Mouse (Mus musculus) CH12.LX (cell line): Measurements from ENCODE around the gene Flot1. TPM values are rescaled to one million over a fixed set of nuclear protein-coding genes. Genes with fewer than 3 reads are reported as not detected.

Experiments
- DNase-seq: peaks from one replicate; pipeline ENCODE4 v3.0.0-alpha.2; 2013; ENCODE audit errors: extremely low read depth
- H3K27ac ChIP-seq: 2 replicates; pipeline ENCODE4 v1.5.1; 2012; ENCODE audit warnings: low read depth, mild to moderate bottlenecking, control low read depth, moderate library complexity; ENCODE audit not compliant: insufficient read depth
- H3K27me3 ChIP-seq: replicated peaks from 2 replicates; pipeline ENCODE3; 2012; ENCODE audit warnings: inconsistent platforms
- H3K36me3 ChIP-seq, 2 experiments: replicated peaks in 1 of 2; 2 replicates each; pipeline versions ENCODE3 to v1.6.1; 2012; ENCODE audit warnings: inconsistent platforms in 1 of 2, low read length in 1 of 2, mild to moderate bottlenecking in 1 of 2, mixed read lengths in 1 of 2, moderate library complexity in 1 of 2; ENCODE audit not compliant: control insufficient read depth in 1 of 2, insufficient read depth in 1 of 2
- H3K4me1 ChIP-seq, 2 experiments: 2 replicates each; pipeline ENCODE4 v1.6.1; 2012; ENCODE audit warnings: inconsistent platforms in 1 of 2, moderate library complexity in 1 of 2; ENCODE audit not compliant: insufficient read depth in 2 of 2, control insufficient read depth in 1 of 2
- H3K4me2 ChIP-seq: 2 replicates; pipeline ENCODE4 v1.6.1; 2012; ENCODE audit warnings: low read depth, mild to moderate bottlenecking, control low read depth; ENCODE audit not compliant: poor library complexity, insufficient read depth, severe bottlenecking
- H3K4me3 ChIP-seq, 3 experiments: fragments of 150-350 bp in 1 of 3; sonication (generic) in 1 of 3; replicated peaks in 1 of 3; 2 replicates each; pipeline versions ENCODE3 to v1.5.1; 2011 to 2012; ENCODE audit warnings: low read depth in 2 of 3, low read length in 2 of 3, mild to moderate bottlenecking in 2 of 3, moderate library complexity in 2 of 3, control low read depth in 1 of 3, improper control_type of control experiment in 1 of 3, inconsistent platforms in 1 of 3, mixed read lengths in 1 of 3; ENCODE audit not compliant: poor library complexity in 1 of 3
- H3K79me2 ChIP-seq: replicated peaks from 2 replicates; pipeline ENCODE4 v1.6.1; 2012; ENCODE audit warnings: mild to moderate bottlenecking, moderate library complexity; ENCODE audit not compliant: control insufficient read depth, poor library complexity, insufficient read depth, severe bottlenecking; ENCODE audit errors: extremely low read depth
- H3K9ac ChIP-seq: 2 replicates; pipeline ENCODE4 v1.6.1; 2012; ENCODE audit warnings: low read depth, mild to moderate bottlenecking, control low read depth, moderate library complexity; ENCODE audit not compliant: insufficient read depth
- H3K9me3 ChIP-seq: replicated peaks from 2 replicates; pipeline ENCODE3; 2012; ENCODE audit warnings: low read length, inconsistent platforms, mixed read lengths
- BHLHE40 ChIP-seq: IDR thresholded peaks from 2 replicates; pipeline ENCODE4 v1.6.1; 2011; ENCODE audit warnings: mild to moderate bottlenecking, low read depth, low read length, improper control_type of control experiment
- CHD1 ChIP-seq: IDR thresholded peaks from 2 replicates; pipeline ENCODE4 v1.6.1; 2012; ENCODE audit warnings: low read depth, low read length, improper control_type of control experiment, inconsistent platforms
- CHD2 ChIP-seq: IDR thresholded peaks from 2 replicates; pipeline ENCODE4 v1.6.1; 2011; ENCODE audit warnings: low read length, improper control_type of control experiment
- CTCF ChIP-seq, 2 experiments: IDR thresholded peaks in 1 of 2; conservative IDR thresholded peaks in 1 of 2; 2 replicates each; pipeline ENCODE4 v1.5.1; 2011 to 2012; ENCODE audit warnings: low read depth in 2 of 2, low read length in 2 of 2, improper control_type of control experiment in 1 of 2, inconsistent platforms in 1 of 2, mild to moderate bottlenecking in 1 of 2, moderate library complexity in 1 of 2
- E2F4 ChIP-seq: IDR thresholded peaks from 2 replicates; pipeline ENCODE4 v1.6.1; 2011; ENCODE audit warnings: low read depth, low read length, improper control_type of control experiment; ENCODE audit not compliant: insufficient replicate concordance
- ELF1 ChIP-seq: IDR thresholded peaks from 2 replicates; pipeline ENCODE4 v1.6.1; 2014; ENCODE audit warnings: low read depth, mild to moderate bottlenecking, inconsistent platforms, low read length, improper control_type of control experiment
- EP300 ChIP-seq: IDR thresholded peaks from 2 replicates; pipeline ENCODE4 v1.6.1; 2011; ENCODE audit warnings: low read length, improper control_type of control experiment
- ETS1 ChIP-seq: conservative IDR thresholded peaks from 2 replicates; pipeline ENCODE4 v1.6.1; 2012; ENCODE audit warnings: low read depth, mild to moderate bottlenecking, inconsistent platforms, low read length, improper control_type of control experiment, moderate library complexity
- GABPA ChIP-seq: IDR thresholded peaks from 2 replicates; pipeline ENCODE4 v1.6.1; 2012; ENCODE audit warnings: low read depth, low read length, improper control_type of control experiment, inconsistent platforms; ENCODE audit not compliant: insufficient replicate concordance
- HCFC1 ChIP-seq: IDR thresholded peaks from 2 replicates; pipeline ENCODE4 v1.6.1; 2012; ENCODE audit warnings: low read depth, mild to moderate bottlenecking, inconsistent platforms, low read length, improper control_type of control experiment
- IRF4 ChIP-seq: IDR thresholded peaks from 2 replicates; pipeline ENCODE4 v1.6.1; 2014; ENCODE audit warnings: low read depth, mild to moderate bottlenecking, inconsistent platforms, low read length, improper control_type of control experiment
- JUN ChIP-seq: IDR thresholded peaks from 2 replicates; pipeline ENCODE4 v1.6.1; 2011; ENCODE audit warnings: low read depth, mild to moderate bottlenecking, low read length, improper control_type of control experiment, moderate library complexity; ENCODE audit not compliant: insufficient read depth
- JUND ChIP-seq: conservative IDR thresholded peaks from 2 replicates; pipeline ENCODE4 v1.6.1; 2011; ENCODE audit warnings: low read depth, low read length, improper control_type of control experiment
- KAT2A ChIP-seq: IDR thresholded peaks from 2 replicates; pipeline ENCODE4 v1.6.1; 2012; ENCODE audit warnings: low read length, improper control_type of control experiment, inconsistent platforms; ENCODE audit not compliant: insufficient replicate concordance
- MAFK ChIP-seq: IDR thresholded peaks from 2 replicates; pipeline ENCODE4 v1.6.1; 2011; ENCODE audit warnings: low read length, improper control_type of control experiment; ENCODE audit not compliant: insufficient replicate concordance
- MAX ChIP-seq: IDR thresholded peaks from 2 replicates; pipeline ENCODE4 v1.6.1; 2011; ENCODE audit warnings: low read length, improper control_type of control experiment
- MAZ ChIP-seq: IDR thresholded peaks from 2 replicates; pipeline ENCODE4 v1.6.1; 2012; ENCODE audit warnings: low read depth, mild to moderate bottlenecking, inconsistent platforms, low read length, improper control_type of control experiment, moderate library complexity
- MEF2A ChIP-seq: IDR thresholded peaks from 2 replicates; pipeline ENCODE4 v1.6.1; 2014; ENCODE audit warnings: low read depth, mild to moderate bottlenecking, inconsistent platforms, low read length, improper control_type of control experiment, borderline replicate concordance
- MXI1 ChIP-seq: IDR thresholded peaks from 2 replicates; pipeline ENCODE4 v1.6.1; 2011; ENCODE audit warnings: mild to moderate bottlenecking, low read depth, low read length, improper control_type of control experiment
- MYC ChIP-seq: IDR thresholded peaks from 2 replicates; pipeline ENCODE4 v1.6.1; 2011; ENCODE audit warnings: low read depth, mild to moderate bottlenecking, improper control_type of control experiment, low read length
- NELFE ChIP-seq: IDR thresholded peaks from 2 replicates; pipeline ENCODE4 v1.6.1; 2011; ENCODE audit warnings: low read depth, low read length, improper control_type of control experiment
- PAX5 ChIP-seq: IDR thresholded peaks from 2 replicates; pipeline ENCODE4 v1.6.1; 2012; ENCODE audit warnings: low read length, inconsistent platforms, mixed read lengths
- POLR2A ChIP-seq: IDR thresholded peaks from 2 replicates; pipeline ENCODE4 v1.6.1; 2011; ENCODE audit warnings: low read depth, mild to moderate bottlenecking, improper control_type of control experiment, low read length
- POLR2AphosphoS2 ChIP-seq: IDR thresholded peaks from 2 replicates; pipeline ENCODE4 v1.6.1; 2011; ENCODE audit warnings: low read depth, low read length, improper control_type of control experiment
- RAD21 ChIP-seq: IDR thresholded peaks from 2 replicates; pipeline ENCODE4 v1.6.1; 2011; ENCODE audit warnings: low read depth, mild to moderate bottlenecking, low read length, improper control_type of control experiment, moderate library complexity
- RCOR1 ChIP-seq: conservative IDR thresholded peaks from 2 replicates; pipeline ENCODE4 v1.6.1; 2012; ENCODE audit warnings: low read depth, mild to moderate bottlenecking, inconsistent platforms, low read length, improper control_type of control experiment
- SIN3A ChIP-seq: IDR thresholded peaks from 2 replicates; pipeline ENCODE4 v1.6.1; 2012; ENCODE audit warnings: low read length, improper control_type of control experiment, inconsistent platforms
- SMC3 ChIP-seq: IDR thresholded peaks from 2 replicates; pipeline ENCODE4 v1.6.1; 2011; ENCODE audit warnings: low read depth, low read length, improper control_type of control experiment
- TBP ChIP-seq: conservative IDR thresholded peaks from 2 replicates; pipeline ENCODE4 v1.6.1; 2011; ENCODE audit warnings: low read depth, low read length, improper control_type of control experiment
- TCF12 ChIP-seq: IDR thresholded peaks from 2 replicates; pipeline ENCODE4 v1.6.1; 2014; ENCODE audit warnings: low read depth, mild to moderate bottlenecking, inconsistent platforms, low read length, improper control_type of control experiment
- UBTF ChIP-seq: IDR thresholded peaks from 2 replicates; pipeline ENCODE4 v1.6.1; 2012; ENCODE audit warnings: low read depth, mild to moderate bottlenecking, inconsistent platforms, low read length, improper control_type of control experiment, moderate library complexity
- USF1 ChIP-seq: IDR thresholded peaks from 2 replicates; pipeline ENCODE4 v1.6.1; 2014; ENCODE audit warnings: low read depth, mild to moderate bottlenecking, inconsistent platforms, low read length, improper control_type of control experiment
- USF2 ChIP-seq: conservative IDR thresholded peaks from 2 replicates; pipeline ENCODE4 v1.6.1; 2011; ENCODE audit warnings: low read depth, low read length, improper control_type of control experiment
- ZC3H11A ChIP-seq: IDR thresholded peaks from 2 replicates; pipeline ENCODE4 v1.6.1; 2012; ENCODE audit warnings: low read depth, mild to moderate bottlenecking, inconsistent platforms, low read length, improper control_type of control experiment
- ZKSCAN1 ChIP-seq: IDR thresholded peaks from 2 replicates; pipeline ENCODE4 v1.6.1; 2012; ENCODE audit warnings: low read depth, inconsistent platforms, low read length, improper control_type of control experiment, borderline replicate concordance
- ZMIZ1 ChIP-seq: IDR thresholded peaks from 2 replicates; pipeline ENCODE4 v1.6.1; 2012; ENCODE audit warnings: low read depth, mild to moderate bottlenecking, inconsistent platforms, low read length, improper control_type of control experiment
- ZNF384 ChIP-seq: IDR thresholded peaks from 2 replicates; pipeline ENCODE4 v1.6.1; 2012; ENCODE audit warnings: low read depth, low read length, improper control_type of control experiment, inconsistent platforms
- dilution Hi-C: fragments of 300-500 bp; cut with MboI; formaldehyde crosslinking; loops from 2 replicates; pipeline ENCODE4 v1.14.3; 2020; ENCODE audit warnings: low sequenced_read_pairs; ENCODE audit not compliant: extremely low pct_unique_long_range_greater_than_20kb, extremely low pct_ligation_motif_present
- in situ Hi-C: fragments of 300-500 bp; cut with MboI; formaldehyde crosslinking; loops from 3 replicates; pipeline ENCODE4 v1.14.3; 2019; ENCODE audit warnings: low sequenced_read_pairs, low pct_ligation_motif_present, low pct_unique_long_range_greater_than_20kb, mixed read lengths
- polyA plus RNA-seq: library from polyadenylated mRNA; unstranded; fragments of >175 nt; gene quantifications from 2 replicates; pipeline ENCODE4 v1.2.1, GENCODE M21; 2012; ENCODE audit warnings: low read depth; ENCODE audit not compliant: insufficient read length
- total RNA-seq, 2 experiments: library from RNA; depleted of rRNA; stranded (reverse); fragments of 300-350 nt in 1 of 2; fragments of >200 nt in 1 of 2; gene quantifications; 2 replicates each; pipeline ENCODE4 v1.2.3; 2012 to 2014

The Flot1 gene
- 14.2 and 21.6 TPM in 2 replicates for total RNA-seq (2012; rRNA removed)
- total RNA-seq (2014; rRNA removed), result 12.8 and 16.3 TPM in 2 replicates
- polyA plus RNA-seq, result 17.6 and 18.9 TPM in 2 replicates

DNA sequence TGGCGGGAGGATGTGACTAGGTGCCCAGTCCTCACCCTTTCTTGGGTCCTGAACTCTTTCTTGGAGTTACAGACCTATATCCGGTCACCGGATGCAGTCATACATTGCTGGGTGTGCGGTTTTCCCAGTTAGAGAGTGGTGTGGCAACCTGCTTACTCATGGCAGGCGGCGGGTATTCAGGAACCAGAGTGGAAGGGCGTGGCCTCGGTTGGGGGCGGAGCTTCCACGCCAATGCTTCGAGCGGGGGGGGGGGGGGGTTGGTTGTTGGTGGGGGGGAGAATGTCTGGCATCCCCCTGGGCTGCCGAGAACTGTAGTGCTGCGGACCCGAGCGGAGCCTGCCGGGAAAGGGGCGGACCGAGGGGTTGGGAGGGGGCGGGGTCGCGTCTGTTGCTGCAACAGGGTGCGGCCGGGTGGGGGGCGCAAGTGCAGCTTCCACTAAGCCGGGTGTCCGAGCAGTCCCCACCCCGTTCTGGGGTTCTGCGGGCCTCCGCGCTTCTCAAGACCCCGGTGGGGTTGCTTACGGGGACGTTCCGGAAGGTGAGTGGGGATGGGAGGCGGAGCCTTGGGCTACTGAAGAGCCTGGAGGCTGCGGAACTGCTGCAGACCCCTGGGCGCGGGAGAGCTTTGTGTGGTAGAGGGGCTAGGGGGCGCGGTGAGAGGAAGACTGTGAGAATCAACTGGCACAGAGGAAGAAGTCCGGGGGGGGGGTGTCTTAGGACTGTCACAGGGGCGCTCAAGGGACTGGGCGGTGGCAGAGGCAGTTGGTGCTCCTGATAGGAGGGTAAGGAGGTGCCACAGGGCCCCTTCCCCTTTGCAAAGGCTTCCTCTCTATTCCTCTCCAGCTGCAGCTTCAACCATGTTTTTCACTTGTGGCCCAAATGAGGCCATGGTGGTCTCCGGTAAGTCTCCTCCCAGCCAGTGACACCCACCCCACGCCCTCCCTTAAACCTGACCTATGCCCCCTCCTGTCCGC, at the start of gene Flot1:
Gene Flot1, plus strand, starts transcription at position 267 of the 974 bp plus-strand sequence.
- peaks cover 19 to 38% of the 10 kb centered on the region in 2 experiments for H3K36me3 ChIP-seq
- DNase-seq, result peak; percentile 92
- peaks cover 0 to 17% of the 10 kb centered on the region in 2 experiments; a peak in 2 of 4 replicates for H3K4me1 ChIP-seq
- H3K9ac ChIP-seq, result peak within 1 kb of the TSS; percentile 90
- H3K27ac ChIP-seq, result peak within 1 kb of the TSS; percentile 59; the same call in 1 of the 2 replicates
- in situ Hi-C loops, result no loop called here
- dilution Hi-C loops, result no loop called here
- H3K27me3 ChIP-seq, result no peaks in the 10 kb centered on the region
- peaks cover 5% of the 10 kb centered on the region; the same call in 1 of the 2 replicates for H3K79me2 ChIP-seq
- peak within 1 kb of the TSS; percentile 61 to 90 (median 69) for H3K4me3 ChIP-seq
- peak within 1 kb of the TSS; percentile 79 for H3K4me2 ChIP-seq
- H3K9me3 ChIP-seq, result no peaks in the 10 kb centered on the region
- TF ChIP-seq KAT2A (no peak), CHD1 (no peak), ETS1 (peak; percentile 72; the same call in 1 of the 2 replicates), ZC3H11A (no peak), UBTF (no peak), MAZ (peak; percentile 75; the same call in 1 of the 2 replicates), HCFC1 (peak; percentile 27; the same call in 1 of the 2 replicates), RAD21 (no peak), CHD2 (peak; percentile 13; the same call in 1 of the 2 replicates), USF2 (no peak), CTCF (conservative IDR thresholded peaks at IDR 0.05 in 1 of 2, IDR thresholded peaks at IDR 0.05 in 1 of 2; ENCODE audit: low read depth in 2 of 2, low read length in 2 of 2) (no peak), MYC (no peak), ZMIZ1 (no peak), IRF4 (peak; percentile 64), JUND (no peak), MAX (no peak), MEF2A (peak; percentile 62; the same call in 1 of the 2 replicates), USF1 (no peak), POLR2AphosphoS2 (peak; percentile 67; the same call in 1 of the 2 replicates), ZKSCAN1 (no peak), ZNF384 (no peak), SMC3 (no peak), E2F4 (no peak), EP300 (no peak), RCOR1 (no peak), GABPA (no peak), BHLHE40 (no peak), NELFE (peak; percentile 51), SIN3A (peak; percentile 63; the same call in 1 of the 2 replicates), POLR2A (peak; percentile 55), TCF12 (no peak), MAFK (0 out of 2 replicates have a peak, but pooled peaks have one; percentile 56), PAX5 (no peak), ELF1 (peak; percentile 61), JUN (no peak), TBP (no peak), MXI1 (peak; percentile 53; the same call in 1 of the 2 replicates)
